Mouse (Mus musculus) layer of hippocampus, adult 2 months (tissue): Measurements from ENCODE around the gene Arel1. TPM values are rescaled to one million over a fixed set of nuclear protein-coding genes. Genes with fewer than 3 reads are reported as not detected.

ENCODE experiments used
- DNase-seq, 2 experiments: peaks; one replicate each; pipeline ENCODE4 v3.0.0; 2022; ENCODE audit warnings: low spot score in 2 of 2
- H3K27ac ChIP-seq: fragments of 200-600 bp; 2 replicates; pipeline ENCODE4 v1.8.1; 2022
- H3K4me3 ChIP-seq: fragments of 200-600 bp; 2 replicates; pipeline ENCODE4 v1.8.1; 2022; ENCODE audit warnings: mild to moderate bottlenecking
- CTCF ChIP-seq: fragments of 200-600 bp; conservative IDR thresholded peaks from 2 replicates; pipeline ENCODE4 v1.8.1; 2022; ENCODE audit warnings: antibody characterized with exemption, mild to moderate bottlenecking, moderate library complexity
- total RNA-seq, 2 experiments: library from RNA; stranded (reverse); gene quantifications; 2 replicates each; pipeline ENCODE4 v1.2.3; 2021

Arel1 gene
- total RNA-seq, 2 experiments from 2014 or later, result 108 to 115 TPM

- H3K27ac ChIP-seq, result no peak overlapping the region
- no peak for DNase-seq
- no peak for TF ChIP-seq CTCF
- no peak overlapping the region for H3K4me3 ChIP-seq
These were observed 86.2 kb downstream of the Arel1 start for GRCm38 (mm10) chr12:84884423-84885076.

- Histone ChIP-seq H3K27ac (no peak overlapping the region), H3K4me3 (no peak overlapping the region)
- no peak for DNase-seq
- no peak for TF ChIP-seq CTCF
These were observed 87.9 kb downstream of the Arel1 start for GRCm38 (mm10) chr12:84882796-84883195.

GRCm38 (mm10) chr12:84880091-84880490 lies 90.6 kb downstream of the Arel1 start:
- H3K27ac ChIP-seq, result no peak overlapping the region
- DNase-seq, result no peak
- no peak for TF ChIP-seq CTCF
- H3K4me3 ChIP-seq, result no peak overlapping the region

GRCm38 (mm10) chr12:84876481-84877121 lies 94.1 kb downstream of the Arel1 start, which contains the start of gene Ltbp2:
Gene Ltbp2 (minus strand): TSS chr12:84876532.
- peak; percentile 92 for TF ChIP-seq CTCF
- H3K4me3 ChIP-seq, result peak within 1 kb of the TSS; percentile 30; the same call in 1 of the 2 replicates
- H3K27ac ChIP-seq, result no peak within 1 kb of the TSS
- DNase-seq, result peak; percentile 32 to 71

GRCm38 (mm10) chr12:84875761-84876480 lies 94.8 kb downstream of the Arel1 start:
- H3K4me3 ChIP-seq, result peak overlapping the region; percentile 30; the same call in 1 of the 2 replicates
- DNase-seq, result no peak
- TF ChIP-seq CTCF, result no peak
- H3K27ac ChIP-seq, result no peak overlapping the region

GRCm38 (mm10) chr12:84873434-84873833 lies 97.3 kb downstream of the Arel1 start:
- Histone ChIP-seq H3K4me3 (no peak overlapping the region), H3K27ac (no peak overlapping the region)
- no peak for DNase-seq
- TF ChIP-seq CTCF, result peak; percentile 80

- H3K27ac ChIP-seq, result no peak overlapping the region
- no peak for DNase-seq
- no peak overlapping the region for H3K4me3 ChIP-seq
- no peak for TF ChIP-seq CTCF
These were observed 98.4 kb downstream of the Arel1 start for GRCm38 (mm10) chr12:84872310-84872709.

Other genes with a start within 250 kb of the Arel1 start
- 10 to 100 TPM; 25.9 to 28.2 TPM for gene Npc2, start 197.7 kb downstream of the Arel1 start, total RNA-seq
- gene Isca2, start 197.6 kb downstream of the Arel1 start, total RNA-seq, result 10 to 100 TPM; 51.6 to 64.3 TPM
- gene Ltbp2, start 94.4 kb downstream of the Arel1 start, total RNA-seq, result under 1 TPM; 0.26 to 0.71 TPM
- 10 to 100 TPM; 33.8 to 34.7 TPM for gene Fcf1, start within 50 bp of the Arel1 start, total RNA-seq
- 100 to 1,000 TPM; 129 to 146 TPM for gene Ylpm1, start 25.4 kb upstream of the Arel1 start, total RNA-seq
- 1 to 10 TPM; 2.0 to 2.2 TPM for gene Prox2, start 139.9 kb upstream of the Arel1 start, total RNA-seq
- gene Dlst, start 139.9 kb upstream of the Arel1 start, total RNA-seq, result 100 to 1,000 TPM; 145 to 155 TPM
- gene Rps6kl1, start 180.4 kb upstream of the Arel1 start, total RNA-seq, result 10 to 100 TPM; 39.0 to 40.0 TPM
- 1 to 10 TPM; 4.7 to 5.2 TPM for gene Pgf, start 206.9 kb upstream of the Arel1 start, total RNA-seq
- gene Eif2b2, start 248.6 kb upstream of the Arel1 start, total RNA-seq, result 10 to 100 TPM; 63.5 to 65.3 TPM